Mouse (Mus musculus) erythroblast, adult 5-6 weeks (primary cell): ENCODE measurements around the gene Usp24. TPM values are rescaled to one million over a fixed set of nuclear protein-coding genes. Genes with fewer than 3 reads are reported as not detected.
"Not testable (repeated sequence)": the region's sequence is repeated elsewhere in the genome, so short reads cannot be mapped to it uniquely, and the experiment has no call there.

ENCODE experiments used
- ATAC-seq: replicated peaks from 2 replicates; pipeline ENCODE4 v1.8.0; 2016; ENCODE audit warnings: moderate number of reproducible peaks, mild to moderate bottlenecking, moderate TSS enrichment, inconsistent platforms; ENCODE audit not compliant: poor library complexity, low FRiP score, severe bottlenecking
- total RNA-seq, 2 experiments: library from RNA; stranded (forward) in 1 of 2; stranded (reverse) in 1 of 2; fragments of 150-400 nt in 1 of 2; fragments of 200-764, 138-1000 nt in 1 of 2; gene quantifications; 2 replicates each; pipeline versions ENCODE4 v1.2.3 to v1.2.4; 2015 to 2017; ENCODE audit warnings: low replicate concordance in 2 of 2

Gene Usp24
- total RNA-seq, 2 experiments from 2014 or later, result 6.8 to 7.5 TPM

DNA sequence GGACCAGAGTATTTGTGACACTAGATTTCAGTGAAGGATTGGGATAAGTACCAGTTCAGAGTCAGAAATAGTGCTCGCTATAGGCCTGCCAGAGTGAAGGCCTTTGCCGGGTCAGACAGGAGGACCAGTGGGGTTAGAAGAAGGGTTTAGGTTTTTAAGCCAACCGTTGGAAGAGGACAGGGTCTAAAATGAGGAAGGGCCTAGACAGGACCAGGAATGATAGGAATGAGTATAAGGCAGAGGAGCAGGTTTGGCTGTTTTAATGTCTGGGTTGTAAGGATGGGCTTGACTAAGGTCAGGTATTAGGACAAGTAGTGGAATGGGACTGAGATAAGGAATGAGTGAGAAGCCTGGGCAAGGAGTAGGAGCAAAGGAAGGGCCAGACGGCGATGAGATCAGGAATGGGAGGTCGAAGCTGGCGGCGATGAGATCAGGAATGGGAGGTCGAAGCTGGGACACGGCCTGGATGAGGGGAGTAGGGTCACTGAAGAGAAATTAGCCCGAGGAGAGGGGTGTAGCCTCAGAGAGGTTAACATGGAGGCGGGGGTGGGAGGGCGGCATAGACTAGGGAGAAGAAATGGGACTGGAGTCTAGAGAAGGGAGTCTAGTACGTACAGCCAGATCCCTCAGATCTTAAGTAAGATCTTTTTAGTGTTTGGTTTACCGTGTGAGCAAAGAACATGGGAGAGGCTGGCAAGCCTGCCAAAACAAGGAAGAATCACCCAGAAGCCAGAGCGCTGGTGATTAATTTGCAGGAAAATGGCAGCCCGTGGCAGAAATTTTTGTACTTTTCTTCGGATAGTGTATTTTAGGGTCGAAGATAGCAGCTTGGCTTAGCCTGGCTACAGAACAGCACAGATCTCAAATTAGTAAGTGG, 1.4 kb downstream of the Usp24 start:
- ATAC-seq, result peak; percentile 34

DNA sequence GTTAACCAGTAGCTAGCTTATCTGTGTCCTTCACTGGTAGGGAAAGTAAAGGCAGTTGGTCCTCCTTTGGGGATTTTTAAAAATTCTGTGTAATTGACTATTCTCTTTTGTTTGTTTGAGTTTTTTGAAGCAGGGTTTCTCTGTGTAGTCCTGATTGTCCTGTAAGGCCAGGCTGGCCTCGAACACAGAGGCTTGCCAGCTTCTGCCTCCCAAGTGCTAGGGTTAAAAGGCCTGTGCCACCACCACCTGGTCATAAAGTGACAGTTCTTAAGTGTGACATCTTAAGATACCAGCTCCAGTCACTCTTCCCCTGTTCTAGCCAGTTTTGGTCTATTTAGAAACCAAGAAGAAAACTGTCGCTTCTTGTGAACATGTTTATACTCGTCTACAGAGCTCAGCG, 2.2 kb downstream of the Usp24 start:
- ATAC-seq, result no peak

DNA sequence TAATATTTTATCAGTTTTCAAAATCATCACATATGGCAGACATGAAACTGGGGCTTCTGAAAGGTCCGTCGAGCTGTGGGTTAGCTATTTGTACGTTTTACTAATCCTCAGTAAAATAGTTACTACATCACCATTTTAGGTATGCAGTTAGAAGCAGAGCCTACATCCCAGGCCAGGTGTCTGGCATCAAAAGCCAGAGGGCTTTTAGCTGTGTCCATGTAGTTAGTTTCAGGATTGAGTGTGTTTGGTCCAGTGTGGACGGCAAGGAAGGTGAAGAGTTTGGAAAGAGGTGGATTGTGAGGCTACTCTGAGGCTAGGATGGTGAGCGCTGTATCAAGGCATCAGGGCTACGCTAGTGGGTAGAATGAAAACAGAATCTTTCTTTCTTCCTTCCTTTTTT, 3.0 kb downstream of the Usp24 start:
- ATAC-seq, result no peak

DNA sequence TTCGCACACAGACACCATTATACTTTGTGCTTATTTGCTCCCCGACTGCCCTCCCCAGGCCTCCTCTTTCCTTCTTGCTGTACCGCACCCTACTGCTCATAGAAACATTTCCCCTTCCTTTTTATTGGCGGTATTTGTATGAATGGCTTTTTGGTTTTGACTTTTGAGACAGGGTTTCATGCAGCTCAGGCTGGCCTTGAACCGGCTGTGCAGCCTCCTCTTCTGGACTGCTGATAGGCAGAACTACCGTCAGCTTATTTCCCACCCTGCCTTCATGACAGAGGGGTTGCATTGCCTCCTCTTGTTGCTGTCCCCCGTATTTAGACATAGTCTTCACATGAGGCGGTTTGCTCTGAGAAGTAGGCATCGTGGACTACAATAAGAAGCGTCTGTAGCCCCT, 6.8 kb downstream of the Usp24 start:
- ATAC-seq, result no peak

DNA sequence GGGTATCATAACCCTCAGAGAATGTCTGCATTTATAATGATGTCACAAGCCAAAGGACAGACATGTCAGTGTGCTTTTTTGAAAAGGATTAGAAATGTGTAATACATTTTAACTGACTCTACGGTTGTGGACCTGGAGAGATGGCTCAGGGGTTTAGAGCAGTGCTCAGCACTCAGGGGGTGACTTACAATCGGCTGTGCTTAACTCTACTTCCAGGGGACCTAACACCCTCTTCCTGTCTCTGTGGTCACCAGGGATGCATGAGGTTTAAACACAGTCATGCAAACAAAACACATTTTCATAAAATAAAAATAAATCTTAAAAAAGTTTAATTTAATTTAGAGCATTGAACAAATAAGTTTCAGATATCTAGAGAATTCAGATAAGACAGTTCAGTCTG, 7.3 kb downstream of the Usp24 start:
- no peak for ATAC-seq

DNA sequence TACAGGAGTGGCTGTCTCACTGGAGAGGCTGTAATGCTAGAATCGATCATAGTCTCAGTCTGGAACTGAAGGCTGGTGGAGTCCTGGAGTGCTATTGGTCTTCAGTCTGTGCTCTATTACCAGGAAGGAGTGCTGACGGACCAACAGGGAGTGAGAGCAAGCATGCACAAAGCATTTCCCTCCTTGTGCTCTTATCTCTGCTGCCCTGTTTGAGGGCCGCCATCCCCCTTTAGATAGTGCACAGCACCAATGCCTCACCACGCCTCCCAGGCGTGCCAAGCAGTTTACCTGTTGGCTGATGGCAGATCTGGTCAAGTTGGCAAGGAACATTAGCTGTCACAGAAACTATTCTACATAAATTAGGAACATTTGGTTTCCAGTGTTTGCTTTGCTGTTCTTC, 11.4 kb downstream of the Usp24 start:
- ATAC-seq, result peak; percentile 93

DNA sequence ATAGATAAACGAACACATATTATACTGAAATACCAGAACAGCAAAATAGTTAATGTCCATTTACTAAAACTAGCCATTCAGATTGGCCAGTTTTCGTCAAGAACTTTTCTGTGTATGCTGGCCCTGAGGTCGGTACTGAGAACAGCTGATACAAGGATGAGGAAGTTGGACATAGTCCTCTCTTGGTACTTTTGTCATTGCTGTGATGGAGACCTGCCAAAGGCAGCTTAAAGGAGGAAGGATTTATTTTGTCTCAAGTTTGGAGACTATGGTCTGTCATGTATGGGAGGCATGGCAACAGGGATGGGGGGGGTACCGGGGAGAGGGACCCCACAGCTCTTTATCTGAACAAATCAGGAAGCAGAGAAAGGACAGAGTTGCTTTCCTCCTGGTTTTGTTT, 12.7 kb downstream of the Usp24 start:
- ATAC-seq, result no peak

DNA sequence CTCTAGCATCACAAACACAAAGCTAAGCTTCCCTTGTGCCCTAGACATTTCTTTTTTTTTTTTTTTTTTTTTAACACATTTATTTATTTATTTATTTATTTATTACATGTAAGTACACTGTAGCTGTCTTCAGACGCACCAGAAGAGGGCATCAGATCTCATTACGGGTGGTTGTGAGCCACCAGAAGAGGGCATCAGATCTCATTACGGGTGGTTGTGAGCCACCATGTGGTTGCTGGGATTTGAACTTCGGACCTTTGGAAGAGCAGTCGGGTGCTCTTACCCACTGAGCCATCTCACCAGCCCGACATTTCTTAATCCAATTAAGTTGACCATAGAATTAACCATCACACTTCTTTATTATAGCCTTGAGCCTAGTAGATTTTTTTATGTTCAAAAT, 13.2 kb downstream of the Usp24 start:
- ATAC-seq, result not testable (repeated sequence)

DNA sequence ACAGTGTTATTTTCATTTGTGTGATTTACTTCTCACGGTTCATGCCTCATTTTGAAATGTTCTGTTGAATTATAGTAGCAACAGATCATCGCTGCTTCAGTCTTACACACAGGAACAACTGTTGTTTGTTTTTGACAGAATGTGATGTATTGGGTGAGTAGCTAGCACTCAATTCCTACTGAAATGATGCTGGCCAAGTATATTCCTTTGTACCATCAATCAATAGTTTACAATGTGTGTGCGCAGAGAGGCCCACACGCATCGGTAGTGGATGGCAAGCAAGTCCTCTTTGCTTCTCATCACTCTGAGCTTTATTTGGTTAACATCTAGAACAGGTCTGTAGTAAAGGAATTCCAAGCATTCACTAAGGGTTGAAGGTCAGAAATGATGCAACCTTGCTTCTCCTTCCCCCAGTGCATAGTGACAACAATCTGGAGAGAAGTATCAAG, 14.4 kb downstream of the Usp24 start:
- ATAC-seq, result no peak

DNA sequence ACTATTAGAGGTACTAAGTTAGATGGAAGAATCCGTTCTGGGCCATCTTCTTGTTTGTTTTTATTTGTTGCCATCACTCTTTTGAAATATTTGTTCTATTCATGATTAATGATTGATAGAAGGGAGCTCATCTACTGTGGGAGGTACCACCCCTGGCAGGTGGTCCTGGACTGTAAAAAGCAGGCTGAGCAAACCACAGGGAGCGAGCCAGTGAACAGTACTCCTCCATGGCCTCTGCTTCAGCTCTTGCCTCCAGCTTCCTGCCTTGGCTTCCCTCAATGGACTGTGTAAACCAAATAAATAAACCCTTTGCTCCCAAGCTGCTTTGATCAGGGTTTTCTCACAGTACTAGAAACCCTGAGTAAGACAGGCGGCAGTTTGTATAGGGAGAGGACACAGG, 17.1 kb downstream of the Usp24 start:
- no peak for ATAC-seq

DNA sequence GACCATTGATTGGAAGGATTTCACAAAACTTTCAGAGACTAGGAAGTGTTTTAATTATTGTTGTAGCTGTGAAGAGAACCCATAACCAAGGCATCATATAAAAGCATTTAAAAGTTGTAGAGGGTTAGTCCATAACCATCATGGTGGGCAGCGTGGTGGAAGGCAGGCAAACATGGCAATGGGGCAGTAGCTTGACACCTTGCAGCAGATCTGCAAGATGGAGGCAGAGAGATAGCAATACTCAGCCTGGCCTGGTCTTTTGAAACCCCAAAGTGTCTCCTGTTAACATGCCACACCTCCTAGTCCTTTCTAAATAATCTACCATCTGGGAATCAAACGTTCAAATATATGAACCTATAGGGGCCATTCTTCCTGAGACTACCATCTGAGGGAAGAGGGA, 17.6 kb downstream of the Usp24 start:
- ATAC-seq, result no peak

DNA sequence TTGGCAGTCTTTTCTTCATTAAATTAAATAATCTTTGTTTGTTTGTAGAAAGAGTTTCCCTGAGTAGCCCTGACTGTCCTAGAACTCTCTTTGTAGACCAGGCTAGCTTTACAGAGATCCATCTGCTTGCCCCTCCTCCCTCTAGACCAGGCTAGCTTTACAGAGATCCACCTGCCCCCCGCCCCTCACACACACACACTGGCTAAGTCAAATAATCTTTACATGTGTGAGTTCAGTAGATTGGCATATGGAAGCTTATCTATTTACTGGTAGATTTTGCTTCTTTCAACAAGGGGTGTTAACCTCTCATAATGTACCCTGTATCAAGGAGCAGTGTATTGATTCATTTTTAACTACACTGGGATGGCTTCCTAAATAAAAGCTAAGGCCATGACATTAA, 19.8 kb downstream of the Usp24 start:
- ATAC-seq, result no peak

DNA sequence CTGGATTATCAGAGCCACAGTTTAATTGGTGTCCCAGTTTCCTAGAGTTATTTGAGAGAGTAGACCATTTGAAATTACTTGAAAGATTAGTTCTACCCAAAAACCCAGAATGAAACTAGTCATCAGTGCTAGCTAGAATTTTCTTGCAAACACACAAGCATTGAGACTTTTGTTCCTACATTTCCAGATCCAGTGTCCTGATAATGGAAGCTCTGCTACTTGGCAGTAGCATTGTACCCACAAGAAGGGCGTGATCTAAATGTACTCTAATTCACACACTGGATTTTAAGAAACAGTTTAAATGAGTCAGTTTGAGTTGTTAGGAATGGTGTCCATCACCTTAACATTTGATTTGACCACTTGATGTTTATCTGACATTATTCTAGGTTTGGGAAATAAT, 31.7 kb downstream of the Usp24 start:
- ATAC-seq, result no peak

DNA sequence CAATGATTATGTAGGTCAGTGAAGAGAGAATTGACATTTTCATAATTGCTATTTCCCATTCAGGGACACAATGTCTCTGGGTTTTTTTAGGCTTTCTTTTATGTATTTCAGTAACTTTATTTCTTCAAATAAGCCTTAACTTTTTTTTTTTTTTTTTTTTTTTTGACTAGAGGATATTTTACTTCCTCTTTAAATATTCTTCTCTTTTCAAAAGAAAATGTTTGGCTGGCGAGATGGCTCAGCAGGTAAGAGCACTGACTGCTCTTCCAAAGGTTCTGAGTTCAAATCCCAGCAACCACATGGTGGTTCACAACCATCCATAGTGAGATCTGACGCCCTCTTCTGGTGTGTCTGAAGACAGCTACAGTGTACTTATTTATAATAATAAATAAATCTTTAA, 39.0 kb downstream of the Usp24 start:
- not testable (repeated sequence) for ATAC-seq

DNA sequence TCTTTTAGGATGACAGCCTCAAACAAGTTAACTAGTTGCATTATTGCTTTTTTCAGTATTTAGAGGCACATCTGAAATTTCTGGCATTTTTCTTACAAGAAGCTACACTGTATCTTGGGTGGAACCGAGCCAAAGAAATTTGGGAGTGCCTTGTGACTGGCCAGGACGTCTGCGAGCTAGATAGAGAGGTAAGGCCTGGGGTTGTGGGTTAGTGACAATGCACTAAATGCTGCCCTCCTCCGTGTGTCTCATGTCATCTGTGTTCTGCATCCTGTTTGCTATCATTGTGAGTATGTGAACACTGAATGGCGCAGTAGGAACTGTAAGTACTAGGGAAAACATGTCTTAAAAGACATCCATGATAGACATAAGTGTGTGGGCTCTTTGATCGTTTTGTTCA, 54.0 kb downstream of the Usp24 start:
- ATAC-seq, result peak; percentile 70

DNA sequence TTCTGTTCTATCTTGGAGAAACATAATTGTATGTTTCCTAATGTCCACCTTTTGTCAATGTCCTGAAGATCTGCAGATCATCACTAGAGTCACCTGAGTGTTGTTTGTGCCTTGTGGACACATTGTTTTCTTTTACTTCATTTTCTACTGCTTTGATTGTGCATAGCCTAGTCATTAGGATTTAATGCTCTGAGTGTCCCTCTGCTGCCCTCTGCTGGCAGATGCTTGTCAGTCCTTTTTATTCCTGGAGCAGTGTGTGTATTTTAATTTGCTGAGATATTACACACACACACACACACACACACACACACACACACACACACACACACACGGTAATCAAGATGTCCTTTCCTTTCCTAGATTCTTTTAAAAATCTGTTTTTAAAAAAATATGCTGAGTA, 59.8 kb downstream of the Usp24 start:
- peak; percentile 89 for ATAC-seq

DNA sequence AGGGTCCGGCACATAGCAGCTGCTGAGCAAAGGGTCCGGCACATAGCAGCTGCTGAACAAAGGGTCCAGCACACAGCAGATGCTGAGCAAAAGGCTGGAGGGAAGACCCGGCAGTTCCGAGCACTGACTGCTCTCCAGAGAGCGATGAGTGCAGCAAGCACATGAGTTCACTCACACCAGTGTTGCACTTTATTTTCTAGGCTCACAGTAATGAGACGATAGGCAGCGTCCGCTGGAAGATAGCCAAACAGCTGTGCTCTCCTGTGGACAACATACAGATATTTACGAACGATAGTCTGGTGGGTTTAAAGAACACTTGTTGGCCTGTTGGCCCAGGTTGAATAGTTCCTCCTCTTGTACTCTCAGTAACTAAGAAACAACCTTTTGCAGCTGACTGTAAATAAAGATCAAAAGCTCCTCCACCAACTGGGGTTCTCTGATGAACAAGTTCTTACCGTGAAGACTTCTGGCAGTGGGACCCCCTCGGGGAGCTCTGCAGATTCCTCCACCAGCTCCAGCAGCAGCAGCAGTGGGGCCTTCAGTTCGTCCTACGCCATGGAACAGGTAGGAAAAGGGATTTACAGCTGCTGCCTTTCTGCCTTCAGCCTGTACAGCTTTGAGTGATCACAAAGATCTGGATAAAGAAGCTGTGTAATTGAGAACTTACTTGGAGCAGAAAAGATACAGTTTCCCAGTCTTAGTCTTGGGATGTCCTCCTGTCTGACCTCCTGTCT, 63.0 kb downstream of the Usp24 start:
- no peak for ATAC-seq

DNA sequence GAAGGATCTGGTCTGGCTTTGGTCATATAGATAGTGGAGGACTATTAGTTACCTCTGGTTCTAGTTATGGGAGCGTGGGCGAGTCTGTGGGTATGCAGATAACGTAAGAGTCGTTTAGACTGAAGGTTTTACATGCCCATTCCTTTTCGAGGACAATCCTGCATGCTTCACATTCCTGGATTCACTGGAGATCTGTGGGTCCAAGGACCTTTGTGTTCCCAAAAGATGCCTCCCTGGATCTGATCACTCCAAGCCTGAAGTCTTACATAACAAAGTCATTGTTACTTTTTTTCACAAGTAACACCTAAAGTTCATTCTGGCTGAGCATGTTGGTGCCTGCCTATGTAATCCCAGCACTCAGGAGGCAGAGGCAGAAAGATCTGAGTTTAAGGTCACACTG, 65.1 kb downstream of the Usp24 start:
- no peak for ATAC-seq

DNA sequence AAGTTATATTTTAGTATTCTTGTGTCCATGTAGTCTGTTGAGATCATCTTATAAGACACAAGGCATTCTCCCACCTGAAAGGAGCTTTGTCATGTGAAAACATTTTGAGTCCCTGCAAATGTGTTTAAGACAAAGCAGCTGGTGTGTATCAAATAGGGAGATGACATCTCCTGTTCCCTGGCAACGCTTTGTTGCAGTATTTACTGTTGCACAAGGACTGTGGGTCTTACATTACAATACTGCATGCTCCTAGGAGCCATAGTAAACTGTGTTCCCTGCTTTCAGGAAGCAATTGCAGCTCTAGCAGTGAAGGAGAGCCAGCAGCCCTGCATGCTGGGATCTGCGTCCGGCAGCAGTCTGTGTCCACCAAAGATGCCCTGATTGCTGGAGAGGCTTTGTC, 73.9 kb downstream of the Usp24 start:
- no peak for ATAC-seq

DNA sequence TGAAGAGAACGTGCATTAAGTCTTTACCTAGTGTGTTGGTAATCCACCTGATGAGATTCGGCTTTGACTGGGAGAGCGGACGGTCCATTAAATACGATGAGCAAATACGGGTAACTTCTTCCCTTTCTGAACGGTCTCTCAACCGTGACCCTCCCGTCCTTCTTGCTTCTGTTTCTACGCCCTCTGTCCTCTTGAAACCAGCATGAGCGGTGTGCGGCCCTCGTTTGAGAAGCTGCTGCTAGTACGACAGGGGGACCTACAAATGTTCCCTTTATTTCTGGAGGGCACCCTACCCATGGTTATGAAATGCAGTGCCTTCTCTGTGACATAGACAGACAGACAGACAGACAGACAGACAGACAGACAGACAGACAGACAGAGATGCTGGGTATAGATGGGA, 93.6 kb downstream of the Usp24 start:
- ATAC-seq, result no peak

DNA sequence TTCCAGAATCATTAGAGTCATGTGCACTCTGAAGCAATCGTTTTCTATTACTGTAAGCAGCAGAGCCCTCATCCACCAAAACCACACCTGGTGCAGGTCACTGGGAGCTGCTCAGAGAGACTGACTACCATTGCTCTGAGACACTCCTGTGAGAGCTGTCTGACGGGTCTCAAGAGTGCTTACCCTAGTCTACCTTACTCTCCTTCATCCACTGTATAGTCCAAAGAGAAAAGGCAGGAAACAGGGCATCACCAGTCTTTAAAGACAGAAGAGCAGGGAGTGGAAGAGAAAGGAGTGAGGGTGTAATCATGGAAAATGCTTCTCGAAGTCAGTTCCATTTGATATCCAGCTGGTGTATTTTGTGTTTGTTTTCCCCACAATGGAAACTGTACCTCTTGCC, 103.2 kb downstream of the Usp24 start:
- ATAC-seq, result no peak
